Mouse (Mus musculus): ENCODE measurements around the gene Gm11084.
A peak's percentile ranks its signal among the peaks of the same experiment; 100 is the strongest.
"Not testable (repeated sequence)": the region's sequence is repeated elsewhere in the genome, so short reads cannot be mapped to it uniquely, and the experiment has no call there.

The Gm11084 gene

DNA sequence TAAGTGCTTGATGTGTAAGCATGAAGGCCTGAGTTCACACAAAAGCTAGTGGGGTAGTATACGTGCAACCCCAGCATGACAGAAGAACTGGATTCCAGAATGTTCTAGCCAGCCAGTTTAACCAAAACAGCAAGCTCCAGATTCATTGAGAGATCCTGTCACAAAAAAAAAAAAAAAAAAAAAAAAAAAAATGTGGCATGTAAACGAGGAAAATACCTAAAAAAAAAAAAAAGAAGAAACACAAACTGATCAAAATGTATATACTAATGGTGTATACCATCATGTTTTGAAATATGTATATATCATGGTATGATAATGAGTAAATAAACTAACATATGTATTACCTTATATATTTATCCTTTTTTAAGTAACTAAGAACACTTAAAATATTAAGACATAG, 7.6 kb upstream of the Gm11084 start:
- DNase-seq (ENCODE audit: low spot score), result no peak

DNA sequence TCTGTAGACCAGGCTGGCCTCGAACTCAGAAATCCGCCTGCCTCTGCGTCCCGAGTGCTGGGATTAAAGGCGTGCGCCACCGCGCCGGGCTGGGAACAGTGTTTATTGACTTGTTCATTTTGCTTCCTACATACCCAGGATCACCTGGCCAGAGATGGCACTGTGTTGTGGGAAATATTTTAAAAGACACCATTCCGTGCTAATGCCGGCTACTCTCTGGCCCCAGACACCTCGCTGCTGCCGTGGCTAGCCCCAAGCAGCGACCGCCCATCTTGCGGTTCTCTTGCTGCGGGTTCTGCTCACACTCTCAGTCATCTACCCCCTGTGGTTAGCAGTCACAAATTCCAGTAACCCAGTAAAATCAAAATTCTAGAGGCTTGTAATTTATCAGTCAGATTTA, 6.0 kb upstream of the Gm11084 start:
- no peak for DNase-seq (ENCODE audit: low spot score)

DNA sequence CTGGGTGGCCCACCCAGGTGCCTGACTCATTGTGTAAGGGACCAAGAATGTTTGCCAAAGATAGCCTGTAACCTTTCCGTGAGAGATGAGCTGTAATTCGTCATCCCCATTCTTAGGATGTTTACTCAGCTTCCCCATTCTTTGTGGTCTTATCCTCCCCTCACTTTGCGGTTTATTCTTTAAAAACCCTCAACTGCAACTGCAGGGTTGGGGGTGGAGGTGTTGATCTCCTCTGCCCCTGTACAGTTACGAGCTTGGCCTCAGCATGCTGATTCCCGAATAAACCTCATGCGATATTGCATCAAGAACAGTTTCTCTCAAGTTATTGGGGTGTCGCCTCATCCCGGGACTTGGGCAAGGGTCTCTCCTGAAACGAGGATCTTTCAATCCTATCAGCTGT, 2.4 kb upstream of the Gm11084 start:
- not testable (repeated sequence) for DNase-seq (ENCODE audit: low spot score)

DNA sequence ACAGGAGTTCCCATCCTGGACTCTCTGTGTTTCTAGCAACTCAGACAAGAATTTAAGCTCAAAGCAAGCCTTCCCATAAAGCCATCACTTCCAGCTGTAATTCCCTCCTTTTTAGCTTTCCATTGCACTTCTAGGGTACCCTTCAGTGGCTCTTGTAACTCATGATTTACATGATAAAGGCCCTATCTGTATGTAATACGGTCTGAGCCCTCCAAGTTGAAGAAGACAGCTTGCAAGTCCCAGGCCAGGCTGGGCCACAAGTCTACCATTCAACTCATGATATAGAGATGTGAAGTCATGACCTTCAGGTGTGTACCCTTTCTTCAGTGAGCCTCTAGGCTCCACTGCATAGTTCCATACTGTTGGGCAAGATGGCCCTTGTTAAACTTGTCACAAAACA, 1.0 kb downstream of the Gm11084 start:
- DNase-seq (ENCODE audit: low spot score), result no peak

DNA sequence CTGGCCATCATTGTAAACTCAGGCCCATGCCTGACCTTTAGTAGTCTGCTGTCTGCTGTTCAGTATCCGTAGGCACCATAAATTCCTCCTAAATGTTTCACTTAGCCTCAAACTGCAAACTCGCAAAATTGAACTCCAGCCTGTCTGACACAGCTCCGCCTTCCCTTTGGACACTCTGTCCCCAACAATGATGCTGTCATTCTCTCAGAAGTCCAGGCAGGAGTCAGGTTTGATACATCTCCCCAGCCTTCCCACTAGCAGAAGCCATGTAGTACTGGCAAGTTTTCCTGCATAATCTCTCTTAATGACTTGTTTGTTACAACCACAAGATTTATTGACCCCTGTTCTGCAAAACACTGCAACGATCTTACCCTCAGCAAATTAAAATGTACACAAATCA, 1.7 kb downstream of the Gm11084 start:
- no peak for DNase-seq (ENCODE audit: low spot score)

DNA sequence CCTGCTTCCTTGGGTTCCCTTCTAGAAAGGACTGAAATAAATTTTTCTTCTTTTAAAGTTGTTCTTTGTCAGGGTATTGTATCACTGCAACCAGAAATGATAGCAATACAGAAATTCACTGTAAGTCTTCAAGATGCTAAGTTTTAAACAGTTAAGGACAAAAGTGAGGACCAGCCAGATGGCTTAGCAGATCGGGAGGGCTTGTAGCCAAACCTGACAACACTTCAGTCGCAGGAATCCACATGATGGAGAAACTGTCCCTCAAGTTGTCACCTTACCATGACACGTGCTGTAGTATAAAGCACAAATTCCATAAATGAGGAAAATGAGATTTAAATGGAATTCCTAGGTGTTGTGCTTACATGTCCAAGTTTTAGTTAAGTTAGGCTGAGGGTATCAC, 3.3 kb downstream of the Gm11084 start:
- no peak for DNase-seq (ENCODE audit: low spot score)

DNA sequence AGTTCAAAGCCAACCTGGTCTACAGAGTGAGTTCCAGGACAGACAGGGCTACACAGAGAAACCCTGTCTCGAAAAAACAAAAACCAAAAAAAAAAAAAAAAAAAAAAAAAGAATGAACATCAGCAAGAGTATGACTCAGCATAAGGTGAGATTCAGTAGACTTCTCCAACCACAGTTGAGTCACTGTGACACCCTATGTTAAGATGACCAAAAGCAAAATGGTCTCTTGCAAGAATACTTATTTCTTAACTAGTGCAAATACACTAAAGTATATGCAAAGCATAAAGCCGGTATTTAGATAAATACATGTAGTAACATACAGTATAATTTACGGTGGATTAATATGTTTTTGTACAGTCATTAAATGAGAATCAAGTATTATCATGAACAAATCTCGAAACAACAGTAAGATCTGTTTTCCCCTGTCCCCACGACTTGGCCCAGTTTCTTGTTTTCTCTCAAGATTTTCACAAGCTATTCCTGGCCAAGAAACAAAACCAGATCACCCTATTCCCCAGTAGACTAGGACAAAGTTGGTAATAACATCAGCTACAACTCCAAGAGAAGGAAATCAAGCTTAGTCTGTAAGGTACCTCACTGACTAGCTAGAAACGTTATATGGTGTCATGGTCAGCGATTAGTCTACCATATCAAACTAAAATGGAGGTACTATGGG, 4.3 kb downstream of the Gm11084 start:
- no peak for DNase-seq (ENCODE audit: low spot score)

DNA sequence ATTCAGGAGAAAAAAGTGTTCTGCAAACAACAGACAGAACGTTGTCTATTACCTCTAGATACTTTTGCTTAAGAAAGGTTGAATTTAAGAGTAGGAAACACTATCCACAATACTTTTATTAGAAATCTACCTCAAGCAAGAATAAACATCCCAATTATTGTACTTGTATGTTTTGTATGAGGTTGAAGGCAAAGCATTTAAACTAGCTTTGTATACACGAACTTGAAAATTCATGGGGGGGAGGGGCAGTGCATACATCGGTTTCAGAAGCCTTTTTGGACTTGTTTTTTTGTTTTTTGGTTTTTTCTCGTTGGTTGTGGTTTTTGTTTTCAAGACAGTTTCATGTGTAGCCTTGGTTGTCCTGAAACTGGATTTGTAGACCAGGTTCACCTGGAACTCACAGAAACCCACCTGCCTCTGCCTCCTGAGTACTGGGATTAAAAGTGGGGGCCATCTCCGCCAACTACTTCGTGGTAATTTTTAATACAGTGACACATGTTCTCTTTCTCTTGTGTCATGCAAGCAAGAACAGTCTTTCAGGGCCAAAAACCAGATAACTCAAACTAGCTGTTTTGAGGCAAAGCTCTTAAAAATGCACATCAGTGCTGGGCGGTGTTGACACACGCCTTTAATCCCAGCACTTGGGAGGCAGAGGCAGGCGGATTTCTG, 4.9 kb downstream of the Gm11084 start:
- DNase-seq (ENCODE audit: low spot score), result no peak

DNA sequence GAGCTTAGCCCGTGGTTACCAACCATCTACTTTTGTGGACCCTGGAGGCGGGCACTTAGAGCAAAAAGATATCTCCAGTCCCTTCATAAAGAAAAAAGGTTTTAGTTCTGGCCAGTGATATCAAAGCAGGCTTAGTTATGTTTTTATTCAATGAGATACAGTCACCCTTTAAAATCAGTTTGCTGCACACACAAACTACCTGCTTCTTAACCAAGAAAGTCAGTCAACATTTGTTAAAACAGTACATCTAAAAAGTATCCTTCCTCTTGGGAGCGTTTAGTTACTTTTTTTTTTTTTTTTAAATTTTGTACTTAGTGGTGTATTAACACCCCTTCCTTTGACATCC, 5.5 kb downstream of the Gm11084 start:
- no peak for DNase-seq (ENCODE audit: low spot score)

DNA sequence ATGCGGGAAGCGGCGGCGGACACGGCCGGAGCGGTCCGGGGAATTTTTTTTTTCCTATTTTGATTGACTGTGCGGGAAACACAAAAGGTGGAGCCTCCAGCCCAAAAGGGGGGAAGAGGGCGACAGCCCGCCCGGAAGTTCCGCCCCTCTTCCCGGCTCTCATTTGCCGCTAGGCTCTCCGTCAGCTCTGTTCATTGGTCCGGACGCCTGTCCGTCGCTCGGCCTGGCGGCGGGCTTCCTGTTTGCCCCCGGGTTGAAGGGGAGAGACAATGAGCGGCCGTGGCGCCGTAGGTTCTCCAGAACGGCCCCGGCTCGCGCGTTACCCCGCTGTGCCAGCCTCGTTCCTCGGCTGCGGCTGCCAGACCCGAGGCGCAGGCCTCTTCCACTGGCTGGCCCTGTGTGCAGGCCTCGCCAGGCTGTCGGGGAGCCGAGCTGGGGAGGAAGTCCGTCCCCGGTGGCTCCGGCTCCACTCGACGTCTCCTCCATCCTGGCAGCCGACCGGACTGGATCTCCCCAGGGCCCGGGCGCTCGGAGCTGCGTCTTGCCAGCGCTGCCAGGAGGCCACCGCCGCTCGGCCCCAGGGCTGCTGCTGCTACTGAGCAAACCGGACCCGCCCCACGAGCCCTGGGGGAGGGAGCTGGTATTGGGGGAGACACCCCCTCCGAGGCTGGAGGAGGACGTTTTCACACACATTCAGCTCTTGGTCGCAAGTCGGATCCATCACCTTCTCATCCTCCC, 6.0 kb downstream of the Gm11084 start, which contains the start of gene Sp3:
TSS of gene Sp3 (minus strand) at position 110 of the 738 bp plus-strand sequence.
- peak; percentile 96 for DNase-seq (ENCODE audit: low spot score)

DNA sequence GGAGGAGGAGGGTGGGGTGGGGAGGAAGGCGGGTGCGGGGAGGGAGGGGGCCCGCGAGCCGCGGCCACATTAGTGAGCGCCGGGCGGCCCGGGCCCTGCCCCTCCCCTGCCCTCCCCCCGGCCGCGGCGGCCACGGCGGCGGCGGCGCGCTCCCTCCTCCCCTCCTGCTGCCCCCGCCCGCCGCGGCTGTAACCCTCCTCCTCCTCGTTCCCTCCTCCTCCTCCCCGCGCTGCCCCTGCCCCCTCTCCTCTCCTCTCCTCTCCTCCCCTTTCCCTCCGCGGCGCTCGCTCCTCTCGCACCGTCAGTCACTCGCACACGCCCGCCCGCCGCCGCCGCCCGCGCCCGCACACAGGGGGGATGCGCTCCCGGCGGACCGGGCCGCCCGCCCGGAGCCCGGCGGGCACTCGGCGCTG, 6.9 kb downstream of the Gm11084 start:
- peak; percentile 93 for DNase-seq (ENCODE audit: low spot score)

DNA sequence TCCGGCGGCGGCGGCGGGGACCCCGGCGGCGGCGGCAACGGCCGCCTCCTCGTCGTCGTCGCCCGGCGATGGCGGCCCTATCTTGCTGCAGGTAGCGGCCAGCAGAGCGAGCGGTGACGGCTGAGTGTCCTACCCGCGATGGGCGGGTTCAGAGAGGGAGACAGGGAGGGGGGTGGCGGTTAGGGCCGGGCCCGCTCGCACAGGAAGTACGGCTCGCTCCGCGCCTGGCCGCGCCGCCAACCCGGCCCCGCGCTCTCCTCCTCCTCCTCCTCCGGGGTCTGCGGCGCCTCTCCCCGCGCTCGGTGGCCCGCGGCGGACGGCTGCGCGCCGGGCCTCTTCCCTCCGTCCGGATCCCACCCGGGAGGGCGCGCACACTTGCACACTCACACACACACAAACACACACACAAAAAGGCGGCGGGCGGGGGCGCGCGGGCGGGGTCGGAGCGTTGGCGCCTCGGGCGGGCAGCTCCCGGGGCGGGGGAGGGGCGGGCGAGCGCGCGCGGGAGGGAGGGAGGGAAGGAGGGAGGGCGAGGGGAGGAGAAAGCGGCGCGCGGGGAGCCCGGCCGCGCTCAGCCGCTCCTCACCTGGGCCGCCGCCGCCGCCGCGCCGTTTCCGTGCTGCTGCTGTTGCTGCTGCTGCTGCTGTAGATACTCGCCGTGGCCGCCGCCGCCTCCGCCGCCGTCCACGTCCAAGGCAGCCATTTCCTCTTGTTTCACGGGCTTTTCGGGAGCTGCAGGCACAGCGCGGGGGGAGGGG, 7.4 kb downstream of the Gm11084 start:
- DNase-seq (ENCODE audit: low spot score), result peak; percentile 95

DNA sequence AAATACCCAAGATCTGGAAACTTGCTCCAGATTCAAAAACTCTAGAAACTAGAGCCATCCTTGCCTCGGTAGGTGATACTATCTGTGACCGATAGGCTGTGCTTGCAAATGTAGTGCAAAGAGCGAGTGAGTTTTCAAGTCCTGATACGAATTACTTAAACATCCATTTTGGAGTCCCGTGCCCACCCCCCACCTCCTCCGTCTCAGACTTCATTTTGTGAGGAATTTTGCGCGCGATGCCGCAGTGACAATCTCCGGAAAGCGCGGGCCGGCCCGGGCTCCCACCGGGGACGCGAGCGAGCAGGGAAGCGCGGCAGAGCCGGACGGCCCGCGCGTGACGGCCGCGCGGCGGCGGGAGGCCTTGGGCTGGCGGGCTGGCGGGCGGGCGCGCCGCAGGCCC, 8.0 kb downstream of the Gm11084 start:
- peak; percentile 75 for DNase-seq (ENCODE audit: low spot score)

DNA sequence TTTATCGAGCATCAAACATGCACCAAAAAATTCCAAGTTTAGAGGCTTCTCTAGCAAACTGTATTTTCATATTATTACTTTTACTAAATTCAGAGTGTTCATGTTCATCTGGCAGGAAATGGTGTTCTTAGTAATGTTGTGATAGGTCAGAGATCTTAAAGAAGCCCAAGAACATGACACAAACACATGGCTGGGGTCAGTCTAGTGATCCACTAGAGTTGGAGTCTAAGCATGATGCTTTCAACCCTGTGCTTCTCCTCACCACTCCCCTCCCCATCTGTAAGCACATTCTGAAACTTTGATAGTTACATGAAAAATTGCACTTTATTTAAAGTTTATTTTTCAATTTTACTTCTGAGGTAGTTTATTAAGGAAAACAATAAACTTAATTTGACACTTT, 9.2 kb downstream of the Gm11084 start:
- no peak for DNase-seq (ENCODE audit: low spot score)

DNA sequence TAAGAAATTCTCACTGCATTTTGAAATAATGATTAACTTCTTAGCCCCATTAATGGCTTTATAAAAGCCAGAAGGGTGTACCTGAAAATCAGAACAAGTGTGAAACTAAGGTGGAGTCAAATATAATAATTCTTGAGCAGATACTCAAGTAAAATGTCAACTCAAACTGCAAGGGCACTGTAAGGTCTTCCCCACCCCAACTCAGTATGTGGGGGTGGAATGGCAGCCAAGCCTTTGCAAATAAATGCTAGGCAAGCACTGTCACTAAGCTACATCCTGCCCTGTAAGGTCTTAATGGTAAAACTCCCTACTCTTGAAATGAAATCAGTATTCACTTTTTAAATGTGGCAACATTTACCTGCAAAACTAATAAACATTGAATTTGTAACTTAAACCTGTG, 10.5 kb downstream of the Gm11084 start:
- no peak for DNase-seq (ENCODE audit: low spot score)

DNA sequence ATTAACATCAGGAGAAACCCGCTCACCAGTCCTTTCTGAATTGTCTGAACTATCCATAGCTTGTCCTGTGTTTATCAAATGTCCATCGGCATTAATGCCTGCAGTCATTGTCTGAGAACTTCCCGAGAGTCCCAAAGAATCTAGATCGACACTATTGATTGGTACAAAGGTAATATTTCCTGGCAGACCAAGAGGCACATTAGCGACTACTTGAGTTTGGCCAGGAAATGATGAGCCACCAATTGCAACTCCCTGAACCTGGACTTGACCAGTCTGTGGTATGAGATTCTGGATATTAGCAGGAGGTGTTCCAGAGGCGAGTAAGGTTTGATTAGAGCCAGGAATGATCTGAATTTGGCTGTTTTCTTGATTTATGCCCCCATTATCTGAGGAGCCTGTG, 15.7 kb downstream of the Gm11084 start:
- no peak for DNase-seq (ENCODE audit: low spot score)

DNA sequence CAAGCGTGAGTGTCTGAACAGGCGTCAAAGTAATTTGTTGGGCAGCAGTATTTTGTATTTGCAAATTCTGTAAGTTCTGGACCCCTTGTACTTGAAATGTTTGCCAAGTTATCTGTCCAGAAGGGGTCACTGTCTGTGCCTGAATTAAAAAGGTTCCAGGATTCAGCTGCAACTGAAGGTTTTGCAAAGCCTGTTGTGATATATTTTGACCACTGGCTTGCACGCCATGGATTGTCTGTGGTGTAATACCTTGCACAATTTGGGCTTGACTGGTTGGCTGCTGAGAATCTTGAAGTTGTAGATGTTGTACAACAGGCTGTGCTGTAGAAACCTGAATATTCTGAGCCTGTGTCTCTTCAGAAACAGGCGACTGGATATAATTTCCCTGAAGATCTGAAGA, 16.2 kb downstream of the Gm11084 start:
- DNase-seq (ENCODE audit: low spot score), result no peak

DNA sequence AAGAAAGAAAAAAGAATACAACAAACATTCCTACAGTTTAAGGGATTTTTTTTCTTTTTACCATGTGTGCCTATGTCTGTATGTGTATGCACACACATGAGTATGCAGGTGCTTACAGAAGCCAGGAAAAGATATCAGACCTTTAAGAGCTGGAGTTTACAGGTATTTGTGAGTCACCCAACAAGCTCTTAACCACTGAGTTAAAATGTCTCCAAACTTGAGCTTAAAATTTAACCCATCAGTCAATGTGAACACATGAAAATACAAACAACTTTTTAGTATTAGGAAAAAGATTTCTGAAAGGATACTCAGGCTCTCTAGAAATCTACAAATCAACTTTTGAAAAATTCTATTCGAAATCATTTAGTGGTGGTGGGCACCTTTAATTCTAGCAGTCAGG, 18.0 kb downstream of the Gm11084 start:
- DNase-seq (ENCODE audit: low spot score), result no peak

DNA sequence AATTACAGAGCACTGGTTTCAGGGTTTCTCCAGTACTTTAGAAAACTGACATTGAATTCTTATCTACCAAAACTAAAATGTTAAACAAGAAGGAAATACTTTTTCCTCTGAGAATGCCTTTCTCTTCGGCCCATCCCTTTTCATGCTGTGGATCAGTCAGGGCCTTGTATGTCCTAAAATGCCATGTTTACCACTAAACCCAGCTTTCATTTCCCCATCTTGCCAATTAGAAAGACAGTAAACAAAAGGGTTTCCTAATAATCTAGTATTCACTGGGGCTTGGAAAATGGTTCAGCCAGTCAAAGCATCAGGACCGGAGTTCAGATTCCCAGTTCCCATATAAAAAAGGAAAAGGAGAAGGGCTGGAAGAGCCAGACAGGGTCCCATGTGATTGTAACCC, 21.1 kb downstream of the Gm11084 start:
- no peak for DNase-seq (ENCODE audit: low spot score)

DNA sequence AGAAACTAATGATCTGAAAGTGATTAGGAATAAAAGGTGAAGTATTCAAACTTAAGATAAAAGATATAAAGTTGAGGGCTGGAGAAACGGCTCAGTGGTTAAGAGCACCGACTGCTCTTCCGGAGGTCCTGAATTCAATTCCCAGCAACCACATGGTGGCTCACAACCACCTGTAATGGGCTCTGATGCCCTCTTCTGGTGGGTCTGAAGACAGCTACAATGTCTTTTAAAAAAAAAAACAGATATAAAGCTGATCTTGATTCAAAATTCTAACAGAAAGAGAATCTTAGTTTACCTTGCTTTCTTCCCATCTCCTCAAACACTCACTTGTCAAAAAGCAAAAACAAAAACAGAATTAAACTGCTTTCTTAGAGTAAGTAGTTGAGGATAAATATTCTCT, 30.1 kb downstream of the Gm11084 start:
- no peak for DNase-seq (ENCODE audit: low spot score)

DNA sequence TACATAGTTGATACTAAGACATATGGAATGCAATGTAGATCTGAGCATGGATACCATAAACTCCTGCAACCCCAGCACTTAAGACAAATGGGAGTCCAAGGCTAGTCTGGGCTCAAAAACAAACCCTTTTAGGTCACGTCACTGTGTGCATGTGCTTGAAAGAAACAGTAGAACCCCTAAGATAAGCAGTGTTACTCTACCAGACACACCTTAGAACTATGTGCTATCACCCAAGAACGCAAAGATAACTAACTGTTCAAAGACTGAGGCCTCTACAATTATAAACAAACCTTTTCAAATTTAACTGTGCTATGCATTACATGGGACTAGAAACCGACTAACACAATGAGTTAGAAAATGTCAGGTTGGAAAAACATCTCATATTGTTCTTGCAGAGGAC, 33.5 kb downstream of the Gm11084 start:
- DNase-seq (ENCODE audit: low spot score), result no peak

DNA sequence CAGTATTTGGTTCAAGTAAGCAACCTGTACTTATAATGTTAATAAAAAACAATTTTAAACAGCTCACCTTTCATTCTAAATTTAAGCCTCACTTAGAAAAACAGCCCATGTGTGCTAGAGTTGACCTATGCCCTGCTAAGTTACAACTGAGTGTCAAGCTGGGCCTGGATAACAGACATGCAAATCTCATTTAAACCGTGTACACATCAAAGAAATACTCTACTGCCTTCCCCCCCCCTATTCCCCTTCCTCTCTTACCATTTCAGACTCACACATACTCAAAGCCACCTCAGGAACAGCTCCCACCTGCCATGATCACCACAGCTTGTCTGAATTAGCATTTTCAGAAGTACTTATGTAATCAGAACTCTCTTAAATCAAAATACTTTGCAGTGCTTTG, 50.6 kb downstream of the Gm11084 start:
- DNase-seq (ENCODE audit: low spot score), result no peak

DNA sequence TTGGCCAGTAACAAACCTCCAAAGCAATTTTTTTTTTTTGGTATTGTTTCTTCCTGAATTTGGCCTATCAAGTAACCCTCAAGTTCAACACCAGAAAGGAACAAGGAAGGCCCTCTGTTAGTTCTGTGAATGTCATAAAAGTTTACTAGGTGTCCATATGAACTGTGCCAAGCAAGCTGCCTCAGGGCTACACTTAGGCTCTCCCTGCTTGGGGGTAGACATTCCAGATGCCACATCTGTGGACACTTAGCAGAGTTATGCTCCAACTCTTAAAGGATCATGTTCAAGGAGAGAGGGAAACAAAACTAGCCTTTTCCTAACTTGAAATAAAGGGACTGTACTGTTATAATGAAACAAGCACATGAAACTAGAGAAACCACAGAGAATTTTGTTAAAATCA, 54.3 kb downstream of the Gm11084 start:
- DNase-seq (ENCODE audit: low spot score), result no peak
